Mouse (Mus musculus): ENCODE measurements around the gene Spock2.

DNA sequence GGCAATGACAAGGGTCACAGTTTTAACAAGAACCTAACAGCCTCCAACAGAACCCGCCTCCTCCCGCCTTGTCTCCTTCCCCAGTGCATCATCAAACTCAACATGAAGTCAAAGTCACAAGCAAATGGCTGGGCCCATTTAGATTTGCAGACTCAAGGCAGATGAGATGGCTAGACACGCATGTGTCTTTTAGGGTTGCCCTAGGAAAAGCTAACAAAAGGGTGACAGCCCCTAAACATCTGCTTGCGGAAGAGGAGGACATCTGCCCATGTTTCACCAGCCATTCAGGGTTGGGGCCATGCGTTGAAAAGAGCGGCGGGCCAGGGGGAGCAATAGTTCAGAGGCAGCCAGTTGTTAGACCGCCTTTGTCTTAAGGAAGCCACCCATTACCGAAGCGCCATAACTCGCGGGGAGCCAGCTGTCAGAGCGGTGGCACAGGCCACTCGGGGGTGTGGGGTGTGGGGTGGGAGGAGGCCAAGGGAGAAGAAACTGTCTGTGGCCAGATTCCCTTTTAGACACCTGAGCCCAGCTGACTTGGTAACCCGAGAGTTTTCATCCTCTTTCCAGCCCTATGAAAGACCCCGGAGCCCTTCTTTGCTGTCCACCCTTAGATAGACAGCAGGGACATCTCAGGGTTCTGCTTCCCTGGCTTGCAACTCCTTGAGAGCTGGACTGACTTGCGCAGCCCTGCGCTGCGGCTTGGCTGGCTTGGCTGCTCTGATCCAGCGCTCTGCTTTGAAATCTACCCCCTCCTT, 451 bp upstream of the Spock2 start:
- TF ChIP-seq CTCF (IDR thresholded peaks at IDR 0.05; ENCODE audit: low read depth, low read length) = no peak
- TF ChIP-seq POLR2A (IDR thresholded peaks at IDR 0.05; ENCODE audit: insufficient read depth, low read length) = no peak
